Mouse (Mus musculus) heart, embryonic 11.5 days (tissue): ENCODE results near the gene Efr3b. TPM values are rescaled to one million over a fixed set of nuclear protein-coding genes. Genes with fewer than 3 reads are reported as not detected.

ENCODE experiments used
- ATAC-seq: fragments of 200-750 bp; cut with Nextera tagmentation; replicated peaks from 2 replicates; pipeline ENCODE4 v1.8.0; 2017; ENCODE audit warnings: moderate library complexity; ENCODE audit not compliant: insufficient number of reproducible peaks, low FRiP score, low TSS enrichment
- H3K27ac ChIP-seq: fragments of 300-500 bp; sonication (generic); 2 replicates; pipeline ENCODE4 v1.5.1; 2014; ENCODE audit warnings: mild to moderate bottlenecking, low read depth, low read length
- H3K27me3 ChIP-seq: fragments of 300-500 bp; sonication (generic); 2 replicates; pipeline ENCODE4 v1.6.1; 2014; ENCODE audit warnings: mild to moderate bottlenecking, low read length, mixed read lengths; ENCODE audit not compliant: control insufficient read depth, insufficient read depth
- H3K36me3 ChIP-seq: fragments of 300-500 bp; sonication (generic); 2 replicates; pipeline ENCODE4 v1.6.1; 2014; ENCODE audit warnings: mild to moderate bottlenecking, low read length, moderate library complexity, mixed read lengths; ENCODE audit not compliant: control insufficient read depth, insufficient read depth
- H3K4me1 ChIP-seq: fragments of 300-500 bp; sonication (generic); 2 replicates; pipeline ENCODE4 v1.6.1; 2014; ENCODE audit warnings: low read length; ENCODE audit not compliant: control insufficient read depth, insufficient read depth
- H3K4me2 ChIP-seq: fragments of 300-500 bp; sonication (generic); 2 replicates; pipeline ENCODE4 v1.6.1; 2014; ENCODE audit warnings: mild to moderate bottlenecking, moderate library complexity
- H3K4me3 ChIP-seq: fragments of 300-500 bp; sonication (generic); 2 replicates; pipeline ENCODE4 v1.5.1; 2014; ENCODE audit warnings: low read depth, low read length
- H3K9ac ChIP-seq: fragments of 300-500 bp; sonication (generic); 2 replicates; pipeline ENCODE4 v1.6.1; 2014; ENCODE audit warnings: mild to moderate bottlenecking, low read depth, low read length, moderate library complexity
- H3K9me3 ChIP-seq: fragments of 300-500 bp; sonication (generic); replicated peaks from 2 replicates; pipeline ENCODE4 v1.6.1; 2016; ENCODE audit warnings: low read length; ENCODE audit not compliant: control insufficient read depth
- WGBS: fragments of 180-500 bp; shearing (Covaris S2); extraction: QIAGEN DNeasy Blood & Tissue Kit; methylation state at CpG from one replicate; pipeline ENCODE4 v1.1.7; 2014; ENCODE audit not compliant: insufficient replicate concordance; 5-methylcytosine and 5-hydroxymethylcytosine counted together
- polyA plus RNA-seq: library from polyadenylated mRNA; unstranded; fragments of >200 nt; fragmentation: Nextera tagmentation; extraction: Ambion mirVana; gene quantifications from 2 replicates; pipeline ENCODE4 v1.2.1, GENCODE M21; 2014

Gene Efr3b
- polyA plus RNA-seq, 1 experiment from 2014 or later, result 6.4 TPM

GRCm38 (mm10) chr12:4008731-4009130, 30.0 kb downstream of the Efr3b start:
- H3K27me3 ChIP-seq, result no peaks in the 10 kb centered on the region
- WGBS, result 69% methylated on average over 12 of the region's 12 CpGs
- H3K9me3 ChIP-seq, result no peaks in the 10 kb centered on the region
- H3K9ac ChIP-seq, result no peak overlapping the region
- no peak overlapping the region for H3K27ac ChIP-seq
- no peak overlapping the region for H3K4me3 ChIP-seq
- H3K36me3 ChIP-seq, result no peaks in the 10 kb centered on the region
- H3K4me2 ChIP-seq, result no peak overlapping the region
- no peak for ATAC-seq
- peaks cover 22% of the 10 kb centered on the region for H3K4me1 ChIP-seq

GRCm38 (mm10) chr12:4007766-4008165, 30.9 kb downstream of the Efr3b start:
- H3K4me1 ChIP-seq, result peaks cover 22% of the 10 kb centered on the region
- H3K9me3 ChIP-seq, result no peaks in the 10 kb centered on the region
- no peak overlapping the region for H3K27ac ChIP-seq
- ATAC-seq, result no peak
- H3K4me3 ChIP-seq, result no peak overlapping the region
- 55% methylated on average over 4 of the region's 4 CpGs for WGBS
- no peaks in the 10 kb centered on the region for H3K36me3 ChIP-seq
- H3K9ac ChIP-seq, result no peak overlapping the region
- H3K4me2 ChIP-seq, result no peak overlapping the region
- H3K27me3 ChIP-seq, result no peaks in the 10 kb centered on the region

- Histone ChIP-seq H3K4me2 (no peak overlapping the region), H3K27me3 (no peaks in the 10 kb centered on the region), H3K36me3 (no peaks in the 10 kb centered on the region), H3K9ac (0 out of 2 replicates have a peak overlapping the region, but pooled peaks have one; percentile 18), H3K27ac (0 out of 2 replicates have a peak overlapping the region, but pooled peaks have one; percentile 1), H3K4me1 (peaks cover 22% of the 10 kb centered on the region), H3K4me3 (no peak overlapping the region), H3K9me3 (no peaks in the 10 kb centered on the region)
- 49% methylated on average over 4 of the region's 4 CpGs for WGBS
- no peak for ATAC-seq
These were observed 31.5 kb downstream of the Efr3b start for GRCm38 (mm10) chr12:4007181-4007580.

DNA sequence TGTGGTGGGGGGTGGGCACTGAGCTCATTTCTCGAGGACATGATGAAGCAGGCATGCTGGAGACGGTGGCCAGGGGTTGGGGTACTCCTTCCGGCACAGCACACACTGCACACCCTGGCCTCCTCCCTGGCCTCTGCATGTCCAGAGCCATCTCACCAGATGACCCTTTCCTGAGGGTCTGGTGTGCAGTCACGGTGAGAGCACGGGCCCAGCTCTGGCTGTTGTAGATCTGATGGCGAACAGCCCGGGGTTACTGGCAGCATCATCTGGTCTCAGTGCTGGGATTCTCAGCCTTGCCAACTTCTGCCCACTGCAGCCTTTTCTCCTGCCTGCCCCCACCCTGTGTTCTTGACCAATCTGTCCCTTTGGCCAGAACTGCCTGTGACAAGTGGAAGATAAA, 32.6 kb downstream of the Efr3b start:
- WGBS, result 67% methylated on average over 7 of the region's 7 CpGs
- Histone ChIP-seq H3K4me1 (peaks cover 22% of the 10 kb centered on the region), H3K4me3 (no peak overlapping the region), H3K27ac (no peak overlapping the region), H3K4me2 (no peak overlapping the region), H3K36me3 (no peaks in the 10 kb centered on the region), H3K9ac (0 out of 2 replicates have a peak overlapping the region, but pooled peaks have one; percentile 36), H3K27me3 (no peaks in the 10 kb centered on the region), H3K9me3 (no peaks in the 10 kb centered on the region)
- ATAC-seq, result no peak

- no peak for ATAC-seq
- Histone ChIP-seq H3K9ac (no peak overlapping the region), H3K4me3 (no peak overlapping the region), H3K27me3 (no peaks in the 10 kb centered on the region), H3K4me2 (no peak overlapping the region), H3K27ac (no peak overlapping the region), H3K36me3 (0 out of 2 replicates have a peak, but pooled peaks cover 2% of the 10 kb centered on the region), H3K4me1 (peaks cover 22% of the 10 kb centered on the region), H3K9me3 (no peaks in the 10 kb centered on the region)
- 23% methylated on average over 6 of the region's 6 CpGs for WGBS
These were observed 34.1 kb downstream of the Efr3b start for GRCm38 (mm10) chr12:4004648-4005047.

DNA sequence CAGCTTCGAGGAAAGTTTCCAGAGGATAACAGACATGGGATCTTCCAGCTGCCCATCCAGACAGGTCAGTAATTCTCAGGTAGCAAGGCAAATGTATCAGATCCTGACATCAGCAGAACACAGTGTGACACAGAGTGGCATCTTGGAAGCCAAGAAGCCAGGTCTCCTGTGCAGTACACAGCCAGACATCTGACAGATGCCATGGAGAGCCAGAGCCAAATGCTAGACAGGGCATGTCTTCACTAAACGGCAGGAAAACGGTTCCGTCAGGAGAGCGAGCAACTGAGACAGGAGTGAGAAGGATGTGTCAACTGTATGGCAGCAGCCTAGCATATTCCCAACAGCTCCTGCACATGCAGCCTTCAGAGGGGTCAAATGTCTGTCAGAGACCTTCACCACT, 38.3 kb downstream of the Efr3b start:
- WGBS, result 92% methylated on average over 5 of the region's 5 CpGs
- H3K4me1 ChIP-seq, result peaks cover 4% of the 10 kb centered on the region; the same call in 1 of the 2 replicates
- H3K9ac ChIP-seq, result no peak overlapping the region
- H3K27ac ChIP-seq, result no peak overlapping the region
- no peaks in the 10 kb centered on the region for H3K27me3 ChIP-seq
- H3K36me3 ChIP-seq, result 0 out of 2 replicates have a peak, but pooled peaks cover 2% of the 10 kb centered on the region
- no peak for ATAC-seq
- no peak overlapping the region for H3K4me3 ChIP-seq
- H3K4me2 ChIP-seq, result no peak overlapping the region
- no peaks in the 10 kb centered on the region for H3K9me3 ChIP-seq

DNA sequence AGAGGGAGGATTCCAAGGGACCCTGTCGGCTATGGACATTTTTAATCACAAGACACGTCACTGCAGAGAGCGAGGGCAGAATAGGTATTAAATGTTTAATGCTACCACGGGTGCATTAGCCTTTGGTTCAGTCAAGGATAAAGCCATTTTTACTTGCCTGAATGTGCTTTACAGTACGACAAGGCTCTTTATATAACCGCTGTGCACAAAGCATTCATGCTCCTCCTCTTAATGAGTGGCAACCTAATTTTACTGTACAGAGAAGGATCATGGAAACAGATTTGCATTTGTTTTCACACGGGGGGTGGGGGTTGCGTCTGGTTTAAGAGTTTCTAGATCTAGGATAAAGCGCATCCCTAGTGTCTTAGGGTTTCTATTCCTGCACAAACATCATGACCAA, 42.0 kb downstream of the Efr3b start:
- Histone ChIP-seq H3K4me3 (no peak overlapping the region), H3K27me3 (no peaks in the 10 kb centered on the region), H3K9ac (no peak overlapping the region), H3K9me3 (no peaks in the 10 kb centered on the region), H3K4me1 (no peaks in the 10 kb centered on the region), H3K27ac (no peak overlapping the region), H3K4me2 (no peak overlapping the region), H3K36me3 (0 out of 2 replicates have a peak, but pooled peaks cover 2% of the 10 kb centered on the region)
- 80% methylated on average over 9 of the region's 9 CpGs for WGBS
- ATAC-seq, result no peak

DNA sequence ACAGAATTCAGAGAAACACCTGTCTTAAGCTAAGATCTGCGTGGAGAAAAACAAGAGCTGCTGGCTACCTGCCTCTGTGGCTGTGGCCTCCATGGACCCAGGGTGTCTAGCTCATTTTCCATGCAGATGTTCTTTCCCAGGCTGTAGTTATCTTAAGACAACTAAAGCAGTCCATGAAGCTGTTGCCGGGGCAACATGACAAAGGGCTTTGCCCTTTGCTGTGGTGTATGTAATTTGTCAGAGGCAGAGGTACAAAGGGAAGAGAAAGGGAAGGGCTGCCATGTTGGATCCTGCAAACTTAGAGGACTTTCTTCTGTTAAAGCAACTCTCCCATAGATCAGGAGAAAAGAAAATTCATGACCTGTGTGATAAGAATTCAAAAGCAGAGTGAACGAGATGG, 47.7 kb downstream of the Efr3b start:
- Histone ChIP-seq H3K4me1 (peaks cover 5% of the 10 kb centered on the region; the same call in 1 of the 2 replicates), H3K36me3 (no peaks in the 10 kb centered on the region), H3K27ac (no peak overlapping the region), H3K27me3 (no peaks in the 10 kb centered on the region), H3K9me3 (no peaks in the 10 kb centered on the region), H3K4me2 (no peak overlapping the region), H3K9ac (no peak overlapping the region), H3K4me3 (no peak overlapping the region)
- no peak for ATAC-seq
- 78% methylated on average over 3 of the region's 3 CpGs for WGBS

DNA sequence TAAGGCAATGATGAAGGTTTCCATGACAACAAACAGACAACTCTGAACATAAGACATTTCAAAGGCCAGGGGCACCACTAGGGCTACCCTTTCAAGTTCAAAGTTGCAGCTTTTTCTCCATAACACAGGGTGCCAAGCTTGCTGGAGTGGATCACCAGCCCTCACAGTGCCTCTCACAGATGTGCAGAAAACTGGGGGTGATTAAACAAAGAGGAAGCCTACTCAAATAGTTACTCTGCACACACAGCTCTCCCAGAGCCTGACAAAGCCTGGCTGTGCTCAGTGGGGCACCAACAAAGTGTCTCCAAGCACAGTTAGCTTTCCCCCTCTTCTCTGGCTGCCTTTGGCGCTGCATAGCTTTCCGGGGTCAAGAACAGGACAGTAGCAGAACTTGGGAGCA, 48.8 kb downstream of the Efr3b start:
- 51% methylated on average over 2 of the region's 2 CpGs for WGBS
- Histone ChIP-seq H3K9ac (peak overlapping the region; percentile 39; the same call in 1 of the 2 replicates), H3K27me3 (no peaks in the 10 kb centered on the region), H3K36me3 (no peaks in the 10 kb centered on the region; the same call in 1 of the 2 replicates), H3K4me3 (no peak overlapping the region), H3K4me2 (no peak overlapping the region), H3K9me3 (no peaks in the 10 kb centered on the region), H3K4me1 (peaks cover 5% of the 10 kb centered on the region; the same call in 1 of the 2 replicates), H3K27ac (0 out of 2 replicates have a peak overlapping the region, but pooled peaks have one; percentile 1)
- no peak for ATAC-seq
